Mouse (Mus musculus): ENCODE results near the gene Spryd3.

DNA sequence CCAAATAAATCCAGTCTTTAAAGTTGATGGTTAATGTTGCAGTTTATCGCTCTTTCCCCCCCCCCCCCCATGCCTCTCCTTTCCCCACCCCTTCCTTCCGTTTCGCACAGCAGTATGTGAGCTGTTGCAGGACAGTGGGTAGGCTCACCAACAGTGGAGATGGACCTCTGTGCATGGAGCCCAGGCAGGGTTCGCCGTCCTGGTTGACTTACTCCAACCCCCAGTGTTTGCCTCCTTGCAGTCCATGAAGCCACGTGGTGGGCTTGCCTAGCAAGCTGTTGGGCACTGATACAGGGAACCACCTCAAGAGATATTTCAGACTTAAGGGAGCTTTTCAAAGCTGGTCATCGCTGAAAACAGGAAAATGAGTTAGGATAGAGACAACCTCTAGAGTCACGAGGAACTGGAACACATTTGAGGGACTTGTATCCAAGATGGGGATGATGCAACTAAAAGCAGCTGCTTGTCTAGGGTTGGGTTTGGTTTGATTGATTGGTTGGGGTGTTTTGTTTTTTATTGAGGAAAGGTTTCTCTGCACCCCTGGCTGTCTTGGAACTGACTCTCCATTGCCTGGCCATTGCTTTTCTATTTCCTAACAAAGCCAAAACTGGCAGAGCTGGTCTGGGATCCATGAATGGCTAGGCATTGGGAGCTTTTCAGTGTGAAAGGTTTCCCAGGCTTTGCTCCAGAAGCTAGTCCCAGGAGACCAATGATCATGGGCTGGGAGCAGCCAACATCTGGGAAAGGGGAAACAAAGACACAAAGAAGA, 38.7 kb downstream of the Spryd3 start:
- TF ChIP-seq CTCF (IDR thresholded peaks at IDR 0.05; ENCODE audit: low read depth) = no peak
- no peak for TF ChIP-seq EP300 (IDR thresholded peaks at IDR 0.05; ENCODE audit: low read depth)

Measured in heart, postnatal 0 days (tissue).